Mouse (Mus musculus): ENCODE data around the gene Gpr63. TPM values are rescaled to one million over a fixed set of nuclear protein-coding genes. Genes with fewer than 3 reads are reported as not detected.

Gpr63 gene
- total RNA-seq, 1 experiment from 2014 or later = 3.4 TPM

Other genes starting within 250 kb of the Gpr63 start
- 3.4 and 3.5 TPM in 2 replicates for gene Klhl32, start 115.3 kb upstream of the Gpr63 start, total RNA-seq (2021)
- gene Ndufaf4, start 68.3 kb upstream of the Gpr63 start, total RNA-seq (2021) = 36.3 and 45.8 TPM in 2 replicates

All from adrenal gland, postnatal 14 days (tissue).